ENCODE assay signal across 22 mouse cellular contexts in the genomic region with DNA sequence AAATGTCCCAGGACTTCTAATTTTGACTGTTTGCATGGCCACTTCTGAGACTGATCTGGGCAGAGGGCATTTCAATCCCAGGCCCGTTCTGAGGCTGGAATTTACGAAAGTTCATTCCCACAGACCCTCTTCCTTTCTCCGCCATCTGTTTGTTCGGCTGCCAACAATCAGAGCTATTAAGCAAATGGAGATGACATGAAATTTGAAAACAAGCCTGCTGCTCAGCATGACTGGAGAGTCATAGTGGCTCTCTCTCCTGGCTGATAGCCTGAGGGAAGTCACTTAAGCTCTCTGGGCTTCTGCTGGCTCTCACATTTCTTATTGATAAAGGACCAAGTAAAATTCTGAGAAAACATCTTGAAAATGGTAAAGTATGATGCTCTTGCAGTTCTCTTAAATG.
DNase-seq lines count a peak whose midpoint lies in the region; ATAC-seq lines count a peak whose summit lies in the region.
"Had no signal": no experiment of that assay in that cellular context is flagged by ENCODE, and none has a peak within 500 bp of the region (broad histone marks: within the 10 kb centered on the region; RNA-seq: fewer than 3 reads in every experiment).

No protein-coding gene starts in this region.

- H3K4me3 ChIP-seq in hindbrain, embryonic 16.5 days (ENCODE audit: low read length) = no peak overlapping the region
- H3K4me3 ChIP-seq in hindbrain, embryonic 12.5 days = no peak overlapping the region
- H3K4me3 ChIP-seq in embryonic facial prominence, embryonic 11.5 days (ENCODE audit: low read depth, low read length) = no peak overlapping the region
- H3K4me3 ChIP-seq: erythroblast, embryonic 14.5 days; heart, adult 2 months; heart, embryonic 15.5 days; layer of hippocampus, adult 2 months; limb, embryonic 12.5 days; liver, embryonic 13.5 days; megakaryocyte, embryonic 14.5 days; neural tube, embryonic 15.5 days had no signal

- H3K27me3 ChIP-seq in hindbrain, embryonic 16.5 days (replicated peaks; ENCODE audit: control insufficient read depth, insufficient read depth, low read length) = no peaks in the 10 kb centered on the region
- H3K27me3 ChIP-seq in hindbrain, embryonic 12.5 days = no peaks in the 10 kb centered on the region
- no peaks in the 10 kb centered on the region for H3K27me3 ChIP-seq in embryonic facial prominence, embryonic 11.5 days (ENCODE audit: control insufficient read depth, insufficient read depth, low read length)
- H3K27me3 ChIP-seq: heart, embryonic 15.5 days; liver, embryonic 13.5 days; megakaryocyte, embryonic 14.5 days; neural tube, embryonic 15.5 days had no signal

- peak; percentile 81 for ATAC-seq in hindbrain, embryonic 16.5 days
- no peak for ATAC-seq in hindbrain, embryonic 12.5 days (ENCODE audit: low FRiP score)
- ATAC-seq in embryonic facial prominence, embryonic 11.5 days (replicated peaks; ENCODE audit: insufficient number of reproducible peaks, low FRiP score, low TSS enrichment, low read depth) = no peak

- WGBS in hindbrain, embryonic 16.5 days = 50% methylated on average over 4 of the region's 4 CpGs
- 65% methylated on average over 4 of the region's 4 CpGs for WGBS in hindbrain, embryonic 12.5 days
- 38% methylated on average over 4 of the region's 4 CpGs for WGBS in embryonic facial prominence, embryonic 11.5 days

- H3K4me1 ChIP-seq in hindbrain, embryonic 16.5 days (ENCODE audit: control insufficient read depth, insufficient read depth, low read depth, low read length) = no peaks in the 10 kb centered on the region; the same call in 1 of the 2 replicates
- no peaks in the 10 kb centered on the region for H3K4me1 ChIP-seq in hindbrain, embryonic 12.5 days
- no peaks in the 10 kb centered on the region for H3K4me1 ChIP-seq in embryonic facial prominence, embryonic 11.5 days (ENCODE audit: control insufficient read depth, insufficient read depth, low read length)
- H3K4me1 ChIP-seq: heart, embryonic 15.5 days; limb, embryonic 12.5 days; liver, embryonic 13.5 days; megakaryocyte, embryonic 14.5 days; neural tube, embryonic 15.5 days had no signal

- no peaks in the 10 kb centered on the region for H3K36me3 ChIP-seq in hindbrain, embryonic 16.5 days (ENCODE audit: control insufficient read depth, insufficient read depth, low read length)
- no peaks in the 10 kb centered on the region for H3K36me3 ChIP-seq in hindbrain, embryonic 12.5 days
- H3K36me3 ChIP-seq in embryonic facial prominence, embryonic 11.5 days (replicated peaks; ENCODE audit: control insufficient read depth, insufficient read depth, low read depth, low read length) = no peaks in the 10 kb centered on the region
- H3K36me3 ChIP-seq: heart, embryonic 15.5 days; limb, embryonic 12.5 days; liver, embryonic 13.5 days; neural tube, embryonic 15.5 days had no signal

- H3K9me3 ChIP-seq in hindbrain, embryonic 16.5 days (ENCODE audit: control insufficient read depth, low read length) = peaks cover 3% of the 10 kb centered on the region; the same call in 1 of the 2 replicates
- H3K9me3 ChIP-seq in hindbrain, embryonic 12.5 days (replicated peaks) = 0 out of 2 replicates have a peak, but pooled peaks cover 3% of the 10 kb centered on the region
- no peaks in the 10 kb centered on the region for H3K9me3 ChIP-seq in embryonic facial prominence, embryonic 11.5 days (replicated peaks; ENCODE audit: control insufficient read depth, low read length)
- H3K9me3 ChIP-seq: heart, embryonic 15.5 days; limb, embryonic 12.5 days; neural tube, embryonic 15.5 days had no signal

- no peak overlapping the region for H3K9ac ChIP-seq in hindbrain, embryonic 16.5 days (ENCODE audit: low read depth, low read length)
- no peak overlapping the region for H3K9ac ChIP-seq in hindbrain, embryonic 12.5 days
- no peak overlapping the region for H3K9ac ChIP-seq in embryonic facial prominence, embryonic 11.5 days (replicated peaks; ENCODE audit: low read length)
- H3K9ac ChIP-seq: heart, embryonic 15.5 days; limb, embryonic 12.5 days; liver, embryonic 13.5 days; neural tube, embryonic 15.5 days had no signal

- H3K4me2 ChIP-seq in hindbrain, embryonic 16.5 days (ENCODE audit: low read length) = no peak overlapping the region
- no peak overlapping the region for H3K4me2 ChIP-seq in hindbrain, embryonic 12.5 days (replicated peaks)
- H3K4me2 ChIP-seq in embryonic facial prominence, embryonic 11.5 days (ENCODE audit: low read depth, low read length) = no peak overlapping the region
- H3K4me2 ChIP-seq: heart, embryonic 15.5 days; limb, embryonic 12.5 days; liver, embryonic 13.5 days; neural tube, embryonic 15.5 days had no signal

- no peak overlapping the region for H3K27ac ChIP-seq in hindbrain, embryonic 16.5 days (ENCODE audit: low read depth, low read length)
- no peak overlapping the region for H3K27ac ChIP-seq in hindbrain, embryonic 12.5 days
- no peak overlapping the region for H3K27ac ChIP-seq in embryonic facial prominence, embryonic 11.5 days (replicated peaks; ENCODE audit: low read depth, low read length)
- H3K27ac ChIP-seq: heart, adult 2 months; heart, embryonic 15.5 days; layer of hippocampus, adult 2 months; limb, embryonic 12.5 days; liver, embryonic 13.5 days; neural tube, embryonic 15.5 days had no signal

- DNase-seq in cerebellum, postnatal 25 days = peak; percentile 37 to 67
- DNase-seq in cerebellum, adult 18-20 months = no peak
- DNase-seq in Muller cell, postnatal 12 days (ENCODE audit: inconsistent ontology term) = peak; percentile 86
- DNase-seq in embryonic facial prominence, embryonic 11.5 days (ENCODE audit: low spot score) = peak; percentile 31
- no peak for DNase-seq in right cerebral cortex, postnatal 4 days
- DNase-seq: adrenal gland, postnatal 14 days; B cell, adult 2 months; gastrocnemius, postnatal 10 days; heart, adult 2 months; kidney, adult 11 months; kidney, postnatal 10 days; liver, embryonic 13.5 days; lung, postnatal 10 days; thymus, postnatal 4 days had no signal

Comparison
In these comparisons a context has a peak if more than half of its experiments do, and no peak if none do; other contexts are left out.
1. DNase-seq: peak in cerebellum, postnatal 25 days (2 of 2), Muller cell, postnatal 12 days (single experiment) and embryonic facial prominence, embryonic 11.5 days (single experiment); none in cerebellum, adult 18-20 months (0 of 2) and right cerebral cortex, postnatal 4 days (single experiment).